Mouse (Mus musculus) bone marrow macrophage, adult 2 months (primary cell): ENCODE data around the gene Nr4a2. TPM values are rescaled to one million over a fixed set of nuclear protein-coding genes. Genes with fewer than 3 reads are reported as not detected.
A peak's percentile ranks its signal among the peaks of the same experiment; 100 is the strongest.

Experiments used
- H3K27ac ChIP-seq: 2 replicates; pipeline ENCODE4 v1.5.1; 2012; ENCODE audit warnings: low read depth, low read length; ENCODE audit not compliant: insufficient read depth
- H3K4me1 ChIP-seq: 2 replicates; pipeline ENCODE4 v1.6.1; 2012; ENCODE audit warnings: low read length; ENCODE audit not compliant: control insufficient read depth, insufficient read depth
- H3K4me3 ChIP-seq: 2 replicates; pipeline ENCODE4 v1.5.1; 2012; ENCODE audit warnings: mild to moderate bottlenecking, low read length, moderate library complexity; ENCODE audit not compliant: insufficient read depth
- CTCF ChIP-seq: IDR thresholded peaks from 2 replicates; pipeline ENCODE4 v1.5.1; 2012; ENCODE audit warnings: low read depth, mild to moderate bottlenecking, low read length, moderate library complexity
- POLR2A ChIP-seq: IDR thresholded peaks from 2 replicates; pipeline ENCODE4 v1.6.1; 2012; ENCODE audit warnings: mild to moderate bottlenecking, low read depth, low read length, borderline replicate concordance
- polyA plus RNA-seq: library from polyadenylated mRNA; stranded (reverse); fragments of >200 nt; gene quantifications from 2 replicates; pipeline ENCODE4 v1.2.4, GENCODE M21; 2012; ENCODE audit not compliant: missing spikeins, insufficient read depth, insufficient read length

Gene Nr4a2
- polyA plus RNA-seq: 0.75 and 1.0 TPM in 2 replicates

GRCm38 (mm10) chr2:57123991-57124840, at the start of gene Nr4a2:
Nr4a2 (minus strand) TSS chr2:57124003.
- Histone ChIP-seq H3K27ac (peak within 1 kb of the TSS; percentile 69), H3K4me1 (peaks cover 3% of the 10 kb centered on the region), H3K4me3 (peak within 1 kb of the TSS; percentile 99)
- TF ChIP-seq POLR2A: no peak
- no peak for TF ChIP-seq CTCF

GRCm38 (mm10) chr2:57165416-57165815, 41.6 kb upstream of the Nr4a2 start:
- Histone ChIP-seq H3K4me1 (no peaks in the 10 kb centered on the region), H3K4me3 (no peak overlapping the region), H3K27ac (no peak overlapping the region)
- no peak for TF ChIP-seq POLR2A
- no peak for TF ChIP-seq CTCF

- Histone ChIP-seq H3K4me3 (no peak overlapping the region), H3K4me1 (no peaks in the 10 kb centered on the region), H3K27ac (no peak overlapping the region)
- no peak for TF ChIP-seq CTCF
Measured at GRCm38 (mm10) chr2:57156814-57157213, 33.0 kb upstream of the Nr4a2 start.

GRCm38 (mm10) chr2:57149796-57150195, 26.0 kb upstream of the Nr4a2 start:
- Histone ChIP-seq H3K4me1 (no peaks in the 10 kb centered on the region), H3K27ac (no peak overlapping the region), H3K4me3 (no peak overlapping the region)
- TF ChIP-seq POLR2A (no peak), CTCF (no peak)

- no peak for TF ChIP-seq POLR2A
- no peak for TF ChIP-seq CTCF
- Histone ChIP-seq H3K4me1 (no peaks in the 10 kb centered on the region), H3K4me3 (no peak overlapping the region), H3K27ac (no peak overlapping the region)
Measured at GRCm38 (mm10) chr2:57148231-57148630, 24.4 kb upstream of the Nr4a2 start.

- Histone ChIP-seq H3K27ac (no peak overlapping the region), H3K4me3 (no peak overlapping the region), H3K4me1 (no peaks in the 10 kb centered on the region)
- TF ChIP-seq POLR2A (no peak), CTCF (no peak)
Measured at GRCm38 (mm10) chr2:57145646-57146421, 22.0 kb upstream of the Nr4a2 start.

GRCm38 (mm10) chr2:57138594-57138993, 14.8 kb upstream of the Nr4a2 start:
- H3K27ac ChIP-seq: no peak overlapping the region
- TF ChIP-seq CTCF (no peak), POLR2A (no peak)
- no peak overlapping the region for H3K4me3 ChIP-seq
- no peaks in the 10 kb centered on the region for H3K4me1 ChIP-seq

GRCm38 (mm10) chr2:57127461-57127860, 3.7 kb upstream of the Nr4a2 start:
- Histone ChIP-seq H3K4me3 (no peak overlapping the region), H3K4me1 (no peaks in the 10 kb centered on the region)
- TF ChIP-seq CTCF: no peak

GRCm38 (mm10) chr2:57125891-57126290, 2.1 kb upstream of the Nr4a2 start:
- Histone ChIP-seq H3K4me1 (no peaks in the 10 kb centered on the region), H3K27ac (no peak overlapping the region), H3K4me3 (no peak overlapping the region)
- TF ChIP-seq POLR2A: no peak

More at GRCm38 (mm10) chr2:57127461-57127860, 3.7 kb upstream of the Nr4a2 start:
- no peak overlapping the region for H3K27ac ChIP-seq

GRCm38 (mm10) chr2:57122986-57123980, 520 bp downstream of the Nr4a2 start:
- Histone ChIP-seq H3K4me1 (peaks cover 3% of the 10 kb centered on the region), H3K4me3 (peak overlapping the region; percentile 99), H3K27ac (peak overlapping the region; percentile 69)
- TF ChIP-seq CTCF: no peak
- no peak for TF ChIP-seq POLR2A
